Mouse (Mus musculus) right cerebral cortex, postnatal 14 days (tissue): ENCODE results near the gene Pip5k1a.
"Not testable (repeated sequence)": the region's sequence is repeated elsewhere in the genome, so short reads cannot be mapped to it uniquely, and the experiment has no call there.

ENCODE experiments used
- DNase-seq: peaks from one replicate; pipeline ENCODE4 v3.0.0; 2022

Pip5k1a gene

GRCm38 (mm10) chr3:95110911-95111726, 4.4 kb upstream of the Pip5k1a start, which contains the start of gene Vps72:
Gene Vps72, plus strand, starts transcription at chr3:95111022.
- peak; percentile 88 for DNase-seq

- DNase-seq: no peak
Measured at GRCm38 (mm10) chr3:95107898-95108297, 1.2 kb upstream of the Pip5k1a start.

- not testable (repeated sequence) for DNase-seq
Measured at GRCm38 (mm10) chr3:95107308-95107707, 578 bp upstream of the Pip5k1a start.

GRCm38 (mm10) chr3:95105586-95106337, 968 bp downstream of the Pip5k1a start:
- DNase-seq: no peak

- DNase-seq: no peak
Measured at GRCm38 (mm10) chr3:95105121-95105520, 1.6 kb downstream of the Pip5k1a start.

GRCm38 (mm10) chr3:95100854-95101253, 5.9 kb downstream of the Pip5k1a start:
- DNase-seq: no peak

GRCm38 (mm10) chr3:95088071-95088470, 18.7 kb downstream of the Pip5k1a start:
- DNase-seq: no peak

GRCm38 (mm10) chr3:95071606-95072005, 35.1 kb downstream of the Pip5k1a start:
- DNase-seq: peak; percentile 15

GRCm38 (mm10) chr3:95066570-95066969, 40.2 kb downstream of the Pip5k1a start:
- DNase-seq: no peak

- DNase-seq: no peak
Measured at GRCm38 (mm10) chr3:95066095-95066494, 40.6 kb downstream of the Pip5k1a start.

- no peak for DNase-seq
Measured at GRCm38 (mm10) chr3:95065553-95065952, 41.2 kb downstream of the Pip5k1a start.

GRCm38 (mm10) chr3:95063741-95064140, 43.0 kb downstream of the Pip5k1a start:
- DNase-seq: no peak

- DNase-seq: no peak
Measured at GRCm38 (mm10) chr3:95058078-95058477, 48.7 kb downstream of the Pip5k1a start.

- no peak for DNase-seq
Measured at GRCm38 (mm10) chr3:95056275-95056674, 50.5 kb downstream of the Pip5k1a start.

- peak; percentile 28 for DNase-seq
Measured at GRCm38 (mm10) chr3:95054481-95055260, 52.1 kb downstream of the Pip5k1a start.

GRCm38 (mm10) chr3:95053701-95054100, 53.0 kb downstream of the Pip5k1a start:
- DNase-seq: no peak

GRCm38 (mm10) chr3:95052959-95053358, 53.8 kb downstream of the Pip5k1a start:
- peak; percentile 45 for DNase-seq

- DNase-seq: no peak
Measured at GRCm38 (mm10) chr3:95047914-95048313, 58.8 kb downstream of the Pip5k1a start.

- DNase-seq: no peak
Measured at GRCm38 (mm10) chr3:95046462-95047057, 60.2 kb downstream of the Pip5k1a start.

GRCm38 (mm10) chr3:95043251-95043650, 63.5 kb downstream of the Pip5k1a start:
- DNase-seq: no peak

- DNase-seq: no peak
Measured at GRCm38 (mm10) chr3:95042838-95043229, 63.9 kb downstream of the Pip5k1a start.

GRCm38 (mm10) chr3:95042166-95042837, 64.4 kb downstream of the Pip5k1a start, which contains the start of gene Psmd4:
Gene Psmd4, minus strand, starts transcription at chr3:95042614.
- DNase-seq: peak; percentile 95
